In the genomic region with DNA sequence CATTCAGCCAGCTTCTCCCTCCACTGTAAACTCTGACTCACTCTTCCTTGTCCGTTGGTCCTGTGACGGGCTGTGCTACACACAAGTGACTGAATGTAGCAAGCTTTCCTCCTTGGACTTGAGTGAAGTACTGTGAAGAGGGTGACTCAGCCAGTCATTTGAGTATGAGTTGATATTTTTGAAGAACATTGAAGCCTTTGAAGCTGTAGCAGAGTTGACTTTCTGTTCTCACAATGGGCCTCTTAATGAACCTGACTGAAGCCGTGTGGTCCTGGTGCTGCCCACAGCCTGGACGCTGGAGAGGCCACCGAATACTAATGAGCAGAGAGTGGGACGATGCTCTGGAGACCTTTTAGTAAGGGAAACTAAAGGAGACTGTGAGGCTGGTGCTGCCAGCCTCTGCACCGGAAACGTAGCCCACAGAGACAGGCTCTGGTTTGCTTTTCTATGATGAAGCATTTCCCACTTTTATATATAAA, we compare ENCODE assay signal across 10 mouse cellular contexts.
DNase-seq lines count a peak whose midpoint lies in the region; ATAC-seq and TF ChIP-seq lines count a peak whose summit lies in the region.
"Had no signal": no experiment of that assay in that cellular context is flagged by ENCODE, and none has a peak within 500 bp of the region (broad histone marks: within the 10 kb centered on the region; RNA-seq: fewer than 3 reads in every experiment).

No protein-coding gene starts in this region.

- peaks cover 6% of the 10 kb centered on the region for H3K36me3 ChIP-seq in spleen, adult 2 months (ENCODE audit: control insufficient read depth, insufficient read depth, low read length)
- peaks cover 9% of the 10 kb centered on the region for H3K36me3 ChIP-seq in lung, embryonic 16.5 days (ENCODE audit: control insufficient read depth, insufficient read depth, low read length)
- no peaks in the 10 kb centered on the region; the same call in 1 of the 2 replicates for H3K36me3 ChIP-seq in kidney, adult 2 months (ENCODE audit: control insufficient read depth, insufficient read depth, low read length)

- peaks cover 3% of the 10 kb centered on the region; the same call in 1 of the 2 replicates for H3K4me1 ChIP-seq in spleen, adult 2 months (ENCODE audit: control insufficient read depth, insufficient read depth, insufficient read length)
- peaks cover 6% of the 10 kb centered on the region; the same call in 1 of the 2 replicates for H3K4me1 ChIP-seq in lung, embryonic 16.5 days (replicated peaks; ENCODE audit: control insufficient read depth, insufficient read depth, low read length)
- no peaks in the 10 kb centered on the region for H3K4me1 ChIP-seq in kidney, adult 2 months (ENCODE audit: control insufficient read depth, insufficient read depth, low read length)
- H3K4me1 ChIP-seq: kidney, embryonic 15.5 days had no signal

- peak; percentile 87 for ATAC-seq in frontal cortex, adult (ENCODE audit: low TSS enrichment)
- ATAC-seq in lung, embryonic 16.5 days (ENCODE audit: low read depth): peak; percentile 95

- no peaks in the 10 kb centered on the region for H3K27me3 ChIP-seq in spleen, adult 2 months (ENCODE audit: control insufficient read depth, insufficient read depth, low read length)
- no peaks in the 10 kb centered on the region for H3K27me3 ChIP-seq in lung, embryonic 16.5 days (ENCODE audit: control insufficient read depth, insufficient read depth, low read depth, low read length)
- no peaks in the 10 kb centered on the region for H3K27me3 ChIP-seq in kidney, adult 2 months (replicated peaks; ENCODE audit: control insufficient read depth, insufficient read depth, low read length)
- H3K27me3 ChIP-seq: kidney, embryonic 15.5 days had no signal

- H3K4me2 ChIP-seq in lung, embryonic 16.5 days (ENCODE audit: low read depth, low read length): no peak overlapping the region
- H3K4me2 ChIP-seq: heart, embryonic 11.5 days; kidney, embryonic 15.5 days had no signal

- no peak for DNase-seq in frontal cortex, postnatal 10 days (ENCODE audit: low spot score in 2 of 2)
- DNase-seq in spleen, adult 2 months (ENCODE audit: low read depth in 1 of 2, low spot score in 2 of 2): no peak
- DNase-seq in spleen, adult 18-20 months: no peak
- DNase-seq in telencephalon, adult 2 months (ENCODE audit: low read depth, low spot score): peak; percentile 50
- no peak for DNase-seq in B cell, adult 2 months
- DNase-seq in kidney, adult 2 months: no peak

- TF ChIP-seq POLR2A in spleen, adult 2 months (IDR thresholded peaks at IDR 0.05; ENCODE audit: low read depth, low read length): no peak
- TF ChIP-seq POLR2A in kidney, adult 2 months (IDR thresholded peaks at IDR 0.05; ENCODE audit: low read depth, low read length): no peak

- H3K9me3 ChIP-seq in lung, embryonic 16.5 days (ENCODE audit: control insufficient read depth, low read length): no peaks in the 10 kb centered on the region
- H3K9me3 ChIP-seq: kidney, embryonic 15.5 days had no signal

- H3K4me3 ChIP-seq in spleen, adult 2 months (ENCODE audit: extremely low read depth, insufficient read depth, insufficient read length): no peak overlapping the region
- no peak overlapping the region for H3K4me3 ChIP-seq in lung, embryonic 16.5 days (ENCODE audit: low read length)
- no peak overlapping the region for H3K4me3 ChIP-seq in kidney, adult 2 months (ENCODE audit: insufficient read depth, low read depth, low read length)
- H3K4me3 ChIP-seq: kidney, embryonic 15.5 days had no signal

- peak overlapping the region; percentile 90; the same call in 1 of the 2 replicates for H3K27ac ChIP-seq in spleen, adult 2 months (ENCODE audit: insufficient read depth, low read length)
- H3K27ac ChIP-seq in lung, embryonic 16.5 days (ENCODE audit: low read length): peak overlapping the region; percentile 82
- H3K27ac ChIP-seq in kidney, adult 2 months (ENCODE audit: insufficient read depth, low read depth, low read length): no peak overlapping the region
- H3K27ac ChIP-seq: kidney, embryonic 15.5 days had no signal

- no peak for TF ChIP-seq CTCF in spleen, adult 2 months (IDR thresholded peaks at IDR 0.05; ENCODE audit: extremely low read depth, insufficient read depth, insufficient read length, insufficient replicate concordance)
- TF ChIP-seq CTCF in kidney, adult 2 months (conservative IDR thresholded peaks at IDR 0.05; ENCODE audit: insufficient read depth, insufficient read length, low read depth, low read length): no peak

- no peak overlapping the region for H3K9ac ChIP-seq in lung, embryonic 16.5 days (ENCODE audit: low read length)
- H3K9ac ChIP-seq: kidney, embryonic 15.5 days had no signal

- WGBS in spleen, adult 2 months: 53% methylated on average over 8 of the region's 8 CpGs
- 52% methylated on average over 8 of the region's 8 CpGs for WGBS in lung, embryonic 16.5 days
- 82% methylated on average over 8 of the region's 8 CpGs for WGBS in kidney, adult 2 months
